Mouse (Mus musculus) G1E (cell line): Measurements from ENCODE around the gene Hoxd13. TPM values are rescaled to one million over a fixed set of nuclear protein-coding genes. Genes with fewer than 3 reads are reported as not detected.

ENCODE experiments used
- ATAC-seq: 2 replicates; pipeline ENCODE4 v1.8.0; 2016; ENCODE audit warnings: mild to moderate bottlenecking; ENCODE audit not compliant: insufficient number of reproducible peaks, poor library complexity, low FRiP score, severe bottlenecking; ENCODE audit errors: extremely low read depth
- DNase-seq: peaks from one replicate; pipeline ENCODE4 v3.0.0; 2012; ENCODE audit warnings: low spot score
- H3K27me3 ChIP-seq: 2 replicates; pipeline ENCODE4 v1.6.1; 2012; ENCODE audit warnings: mild to moderate bottlenecking, low read length, inconsistent platforms; ENCODE audit not compliant: insufficient read depth
- H3K36me3 ChIP-seq: replicated peaks from 2 replicates; pipeline ENCODE3; 2012; ENCODE audit warnings: mild to moderate bottlenecking, inconsistent platforms
- H3K4me1 ChIP-seq: 2 replicates; pipeline ENCODE4 v1.6.1; 2012; ENCODE audit warnings: low read depth, low read length, inconsistent platforms, mixed read lengths; ENCODE audit not compliant: insufficient read depth
- H3K4me3 ChIP-seq: 2 replicates; pipeline ENCODE4 v1.5.1; 2012; ENCODE audit warnings: low read depth, mild to moderate bottlenecking, inconsistent platforms, low read length, moderate library complexity, mixed read lengths
- H3K9me3 ChIP-seq: replicated peaks from 2 replicates; pipeline ENCODE4 v1.6.1; 2012; ENCODE audit warnings: inconsistent platforms
- CTCF ChIP-seq: IDR thresholded peaks from 2 replicates; pipeline ENCODE4 v1.5.1; 2012; ENCODE audit warnings: low read depth, low read length, inconsistent platforms, mixed read lengths
- GATA1 ChIP-seq: IDR thresholded peaks from 2 replicates; pipeline ENCODE4 v1.6.1; 2012; ENCODE audit warnings: borderline replicate concordance, low read length, inconsistent platforms, mixed read lengths
- GATA2 ChIP-seq: IDR thresholded peaks from 2 replicates; pipeline ENCODE4 v1.6.1; 2012; ENCODE audit warnings: low read depth, low read length, inconsistent platforms, borderline replicate concordance
- POLR2AphosphoS5 ChIP-seq: IDR thresholded peaks from 2 replicates; pipeline ENCODE4 v1.6.1; 2012; ENCODE audit warnings: low read depth, low read length, inconsistent platforms; ENCODE audit not compliant: insufficient replicate concordance
- TAL1 ChIP-seq: conservative IDR thresholded peaks from 2 replicates; pipeline ENCODE4 v1.6.1; 2012; ENCODE audit warnings: low read depth, low read length, inconsistent platforms, mixed read lengths
- polyA plus RNA-seq: library from polyadenylated mRNA; stranded (reverse); fragments of >175 nt; gene quantifications from 2 replicates; pipeline ENCODE4 v1.2.3, GENCODE M21; 2012
- total RNA-seq, 2 experiments: library from RNA; stranded (forward) in 1 of 2; stranded (reverse) in 1 of 2; fragments of 200-1000 nt in 1 of 2; fragments of >200 nt in 1 of 2; fragmentation: Nextera tagmentation in 1 of 2; gene quantifications; 2 replicates each; pipeline ENCODE4 v1.2.3; 2014 to 2017

Hoxd13 gene
- total and polyA plus RNA-seq, 3 experiments: 0.05 TPM; not detected in 2

DNA sequence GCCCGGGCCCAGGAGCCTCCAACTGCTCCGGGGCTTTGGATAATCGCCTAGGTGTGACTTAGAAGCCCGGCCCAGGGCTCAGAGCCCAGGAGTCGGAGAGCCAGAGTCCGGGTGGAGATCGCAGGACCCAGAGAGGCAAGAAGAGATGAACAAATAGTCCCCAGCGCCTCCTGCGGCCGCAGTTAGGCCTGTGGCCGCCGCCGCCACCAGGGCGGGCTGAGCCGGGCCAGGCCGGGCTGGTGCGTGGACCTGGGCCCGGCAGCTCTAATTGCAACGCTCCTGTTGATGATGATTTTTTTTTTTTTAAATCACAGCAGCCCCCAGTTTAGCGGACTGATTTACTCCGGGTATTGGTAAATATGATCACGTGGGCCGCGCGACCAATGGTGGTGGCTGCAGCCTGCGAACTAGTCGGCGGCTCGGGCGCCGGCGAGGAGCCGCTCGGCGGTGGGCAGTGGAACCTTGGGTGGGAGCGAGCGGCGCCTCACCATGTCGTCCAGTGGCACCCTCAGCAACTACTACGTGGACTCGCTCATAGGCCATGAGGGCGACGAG, 29.5 kb downstream of the Hoxd13 start, which contains the start of gene Hoxd9:
Gene Hoxd9, plus strand, starts transcription at position 161 of the 555 bp plus-strand sequence.
- DNase-seq (no peak), ATAC-seq (no peak)
- H3K4me3 ChIP-seq: no peak within 1 kb of the TSS; the same call in 1 of the 2 replicates

DNA sequence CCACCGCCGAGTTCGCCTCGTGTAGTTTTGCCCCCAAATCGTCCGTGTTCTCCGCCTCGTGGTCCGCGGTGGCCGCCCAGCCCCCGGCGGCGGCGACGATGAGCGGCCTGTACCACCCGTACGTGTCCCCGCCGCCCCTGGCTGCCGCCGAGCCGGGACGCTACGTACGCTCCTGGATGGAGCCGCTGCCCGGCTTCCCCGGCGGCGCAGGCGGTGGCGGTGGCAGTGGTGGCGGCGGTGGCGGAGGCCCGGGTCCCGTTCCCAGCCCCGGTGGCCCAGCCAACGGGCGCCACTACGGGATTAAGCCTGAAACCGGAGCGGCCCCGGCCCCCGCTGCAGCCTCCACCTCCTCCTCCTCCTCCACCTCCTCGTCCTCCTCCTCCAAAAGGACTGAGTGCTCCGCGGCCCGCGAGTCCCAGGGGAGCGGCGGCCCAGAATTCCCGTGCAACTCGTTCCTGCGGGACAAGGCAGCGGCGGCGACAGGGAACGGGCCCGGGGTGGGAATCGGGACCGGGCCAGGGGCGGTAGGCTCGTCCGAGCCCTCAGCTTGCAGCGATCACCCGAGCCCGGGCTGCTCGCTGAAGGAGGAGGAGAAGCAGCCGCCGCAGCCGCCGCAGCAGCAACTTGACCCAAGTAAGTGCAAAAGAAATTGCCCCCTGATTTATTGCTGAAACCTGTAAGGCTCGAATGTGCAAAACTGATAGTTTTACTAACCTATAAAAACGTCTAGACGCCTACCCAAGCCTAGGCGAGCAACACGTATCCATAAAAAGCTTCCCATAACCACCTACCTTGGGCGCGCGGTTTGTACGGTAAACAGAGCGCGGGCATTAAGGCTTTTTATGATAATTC, 30.3 kb downstream of the Hoxd13 start:
- TF ChIP-seq TAL1 (no peak), CTCF (no peak), POLR2AphosphoS5 (no peak), GATA2 (no peak), GATA1 (no peak)
- ATAC-seq (no peak), DNase-seq (no peak)
- Histone ChIP-seq H3K4me3 (no peak overlapping the region; the same call in 1 of the 2 replicates), H3K9me3 (peaks cover 9% of the 10 kb centered on the region), H3K36me3 (no peaks in the 10 kb centered on the region), H3K4me1 (no peaks in the 10 kb centered on the region), H3K27me3 (peaks cover 16% of the 10 kb centered on the region; the same call in 1 of the 2 replicates)

More for the DNA sequence above, 29.5 kb downstream of the Hoxd13 start, which contains the start of gene Hoxd9:
- peaks cover 9% of the 10 kb centered on the region for H3K9me3 ChIP-seq
- peaks cover 24% of the 10 kb centered on the region for H3K27me3 ChIP-seq
- no peak for TF ChIP-seq GATA2
- TF ChIP-seq CTCF: no peak
- TF ChIP-seq TAL1: no peak
- no peak for TF ChIP-seq GATA1
- no peak for TF ChIP-seq POLR2AphosphoS5
- no peaks in the 10 kb centered on the region for H3K36me3 ChIP-seq
- no peaks in the 10 kb centered on the region for H3K4me1 ChIP-seq

DNA sequence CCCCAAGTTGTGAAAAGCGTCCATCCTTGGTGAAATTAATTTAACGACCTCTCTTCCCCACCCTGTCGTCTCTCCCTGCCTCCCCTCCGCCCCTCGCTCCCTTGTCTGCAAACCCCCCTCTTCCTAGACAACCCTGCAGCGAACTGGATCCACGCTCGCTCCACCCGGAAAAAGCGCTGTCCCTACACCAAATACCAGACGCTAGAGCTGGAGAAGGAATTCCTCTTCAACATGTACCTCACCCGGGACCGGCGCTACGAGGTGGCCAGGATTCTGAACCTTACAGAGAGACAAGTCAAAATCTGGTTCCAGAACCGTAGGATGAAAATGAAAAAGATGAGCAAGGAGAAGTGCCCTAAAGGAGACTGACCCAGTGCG, 30.9 kb downstream of the Hoxd13 start:
- TF ChIP-seq TAL1 (no peak), POLR2AphosphoS5 (no peak), GATA2 (no peak), CTCF (no peak), GATA1 (no peak)
- no peak for DNase-seq
- no peak for ATAC-seq
- no peaks in the 10 kb centered on the region for H3K4me1 ChIP-seq
- peaks cover 16% of the 10 kb centered on the region; the same call in 1 of the 2 replicates for H3K27me3 ChIP-seq
- H3K4me3 ChIP-seq: no peak overlapping the region
- no peaks in the 10 kb centered on the region for H3K36me3 ChIP-seq
- peaks cover 9% of the 10 kb centered on the region for H3K9me3 ChIP-seq

DNA sequence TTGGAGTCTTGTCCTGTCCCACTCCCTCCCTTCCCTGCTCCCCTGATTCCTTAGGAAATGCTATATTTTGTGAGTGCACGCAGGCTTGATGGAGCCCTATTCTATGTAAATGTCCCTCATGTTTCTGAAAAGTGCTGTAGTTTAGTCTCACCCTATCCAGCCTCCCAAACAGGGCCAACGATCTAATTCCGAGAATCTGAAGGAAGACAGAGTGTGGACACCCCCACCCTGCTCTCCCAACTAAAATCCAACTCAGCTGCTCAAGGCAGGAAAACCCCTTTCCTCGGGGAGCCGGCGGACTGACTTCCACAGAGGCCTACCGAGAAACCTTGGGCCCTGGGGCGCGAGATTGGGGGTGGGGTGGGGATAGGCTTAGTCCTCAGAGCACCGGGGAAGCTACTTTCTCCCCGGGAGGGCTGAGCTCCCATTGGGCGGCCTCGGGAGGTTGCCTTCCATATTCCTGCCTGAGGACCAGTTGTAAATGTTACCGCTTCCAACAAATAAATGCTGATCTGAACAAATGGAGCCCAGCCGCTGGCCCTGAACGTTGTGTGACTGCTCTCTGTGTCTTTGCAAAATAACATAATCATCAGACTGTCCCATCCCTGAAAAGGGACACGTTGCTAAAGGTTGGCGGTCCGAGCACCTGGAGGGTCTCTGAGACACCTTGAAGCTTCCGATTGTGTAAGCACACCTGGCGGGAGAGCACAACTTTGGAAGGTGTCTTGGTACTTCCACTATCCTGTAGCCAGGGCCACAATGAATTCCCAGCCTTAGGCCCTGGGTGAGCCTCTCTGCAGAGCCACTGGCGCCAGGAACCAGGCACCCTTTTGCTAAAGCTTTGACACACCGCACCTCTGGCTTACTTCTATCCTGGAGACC, 31.8 kb downstream of the Hoxd13 start:
- TF ChIP-seq POLR2AphosphoS5: no peak
- no peak for TF ChIP-seq GATA2
- TF ChIP-seq CTCF: no peak
- TF ChIP-seq TAL1: no peak
- no peak for TF ChIP-seq GATA1
- H3K27me3 ChIP-seq: peaks cover 16% of the 10 kb centered on the region; the same call in 1 of the 2 replicates
- peaks cover 13% of the 10 kb centered on the region for H3K9me3 ChIP-seq

DNA sequence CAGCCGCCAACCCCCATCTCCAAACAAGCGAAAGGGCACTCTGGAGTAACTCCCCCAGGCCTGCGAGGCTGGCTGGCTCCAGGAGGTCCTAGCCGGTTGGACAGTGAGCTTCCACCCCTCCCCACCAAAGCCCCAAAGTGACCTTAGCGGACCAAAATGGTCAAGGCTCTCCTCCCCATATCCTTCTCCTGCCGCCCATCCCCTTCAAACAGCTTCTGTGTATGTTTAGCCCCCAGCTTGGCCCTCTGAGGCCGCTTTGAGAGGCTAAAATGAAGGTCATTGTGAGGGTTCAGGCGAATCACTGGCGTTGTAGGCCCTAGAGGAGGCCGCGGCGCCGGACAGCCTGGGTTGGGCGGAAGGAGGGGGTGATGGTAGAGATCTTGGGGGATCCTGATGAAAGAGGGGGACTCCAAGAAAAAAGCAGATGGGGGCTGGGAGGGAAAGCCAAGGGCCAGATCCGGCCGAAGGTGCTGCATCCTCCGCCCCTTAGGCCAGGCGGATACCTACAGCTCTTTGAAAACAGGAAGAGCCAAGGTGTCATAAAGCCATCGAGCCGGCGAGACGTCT, 32.5 kb downstream of the Hoxd13 start:
- no peak for TF ChIP-seq TAL1
- no peak for TF ChIP-seq CTCF
- no peak for TF ChIP-seq GATA2
- TF ChIP-seq POLR2AphosphoS5: no peak
- no peak for TF ChIP-seq GATA1
- peaks cover 19% of the 10 kb centered on the region for H3K9me3 ChIP-seq
- H3K4me1 ChIP-seq: no peaks in the 10 kb centered on the region
- no peak overlapping the region for H3K4me3 ChIP-seq
- DNase-seq (no peak), ATAC-seq (no peak)
- H3K36me3 ChIP-seq: no peaks in the 10 kb centered on the region
- peaks cover 16% of the 10 kb centered on the region; the same call in 1 of the 2 replicates for H3K27me3 ChIP-seq

More for the DNA sequence above, 31.8 kb downstream of the Hoxd13 start:
- Histone ChIP-seq H3K4me3 (no peak overlapping the region), H3K4me1 (no peaks in the 10 kb centered on the region), H3K36me3 (no peaks in the 10 kb centered on the region)
- ATAC-seq: no peak
- DNase-seq: no peak
